Mouse (Mus musculus) CH12.LX (cell line): Measurements from ENCODE around the gene Ppt1. TPM values are rescaled to one million over a fixed set of nuclear protein-coding genes. Genes with fewer than 3 reads are reported as not detected.

Experiments used
- DNase-seq: peaks from one replicate; pipeline ENCODE4 v3.0.0-alpha.2; 2013; ENCODE audit errors: extremely low read depth
- H3K27ac ChIP-seq: 2 replicates; pipeline ENCODE4 v1.5.1; 2012; ENCODE audit warnings: low read depth, mild to moderate bottlenecking, control low read depth, moderate library complexity; ENCODE audit not compliant: insufficient read depth
- H3K27me3 ChIP-seq: replicated peaks from 2 replicates; pipeline ENCODE3; 2012; ENCODE audit warnings: inconsistent platforms
- H3K36me3 ChIP-seq, 2 experiments: replicated peaks in 1 of 2; 2 replicates each; pipeline versions ENCODE3 to v1.6.1; 2012; ENCODE audit warnings: inconsistent platforms in 1 of 2, low read length in 1 of 2, mild to moderate bottlenecking in 1 of 2, mixed read lengths in 1 of 2, moderate library complexity in 1 of 2; ENCODE audit not compliant: control insufficient read depth in 1 of 2, insufficient read depth in 1 of 2
- H3K4me1 ChIP-seq, 2 experiments: 2 replicates each; pipeline ENCODE4 v1.6.1; 2012; ENCODE audit warnings: inconsistent platforms in 1 of 2, moderate library complexity in 1 of 2; ENCODE audit not compliant: insufficient read depth in 2 of 2, control insufficient read depth in 1 of 2
- H3K4me2 ChIP-seq: 2 replicates; pipeline ENCODE4 v1.6.1; 2012; ENCODE audit warnings: low read depth, mild to moderate bottlenecking, control low read depth; ENCODE audit not compliant: poor library complexity, insufficient read depth, severe bottlenecking
- H3K4me3 ChIP-seq, 3 experiments: fragments of 150-350 bp in 1 of 3; sonication (generic) in 1 of 3; replicated peaks in 1 of 3; 2 replicates each; pipeline versions ENCODE3 to v1.5.1; 2011 to 2012; ENCODE audit warnings: low read depth in 2 of 3, low read length in 2 of 3, mild to moderate bottlenecking in 2 of 3, moderate library complexity in 2 of 3, control low read depth in 1 of 3, improper control_type of control experiment in 1 of 3, inconsistent platforms in 1 of 3, mixed read lengths in 1 of 3; ENCODE audit not compliant: poor library complexity in 1 of 3
- H3K79me2 ChIP-seq: replicated peaks from 2 replicates; pipeline ENCODE4 v1.6.1; 2012; ENCODE audit warnings: mild to moderate bottlenecking, moderate library complexity; ENCODE audit not compliant: control insufficient read depth, poor library complexity, insufficient read depth, severe bottlenecking; ENCODE audit errors: extremely low read depth
- H3K9ac ChIP-seq: 2 replicates; pipeline ENCODE4 v1.6.1; 2012; ENCODE audit warnings: low read depth, mild to moderate bottlenecking, control low read depth, moderate library complexity; ENCODE audit not compliant: insufficient read depth
- H3K9me3 ChIP-seq: replicated peaks from 2 replicates; pipeline ENCODE3; 2012; ENCODE audit warnings: low read length, inconsistent platforms, mixed read lengths
- BHLHE40 ChIP-seq: IDR thresholded peaks from 2 replicates; pipeline ENCODE4 v1.6.1; 2011; ENCODE audit warnings: mild to moderate bottlenecking, low read depth, low read length, improper control_type of control experiment
- CHD1 ChIP-seq: IDR thresholded peaks from 2 replicates; pipeline ENCODE4 v1.6.1; 2012; ENCODE audit warnings: low read depth, low read length, improper control_type of control experiment, inconsistent platforms
- CHD2 ChIP-seq: IDR thresholded peaks from 2 replicates; pipeline ENCODE4 v1.6.1; 2011; ENCODE audit warnings: low read length, improper control_type of control experiment
- CTCF ChIP-seq, 2 experiments: IDR thresholded peaks in 1 of 2; conservative IDR thresholded peaks in 1 of 2; 2 replicates each; pipeline ENCODE4 v1.5.1; 2011 to 2012; ENCODE audit warnings: low read depth in 2 of 2, low read length in 2 of 2, improper control_type of control experiment in 1 of 2, inconsistent platforms in 1 of 2, mild to moderate bottlenecking in 1 of 2, moderate library complexity in 1 of 2
- E2F4 ChIP-seq: IDR thresholded peaks from 2 replicates; pipeline ENCODE4 v1.6.1; 2011; ENCODE audit warnings: low read depth, low read length, improper control_type of control experiment; ENCODE audit not compliant: insufficient replicate concordance
- EP300 ChIP-seq: IDR thresholded peaks from 2 replicates; pipeline ENCODE4 v1.6.1; 2011; ENCODE audit warnings: low read length, improper control_type of control experiment
- GABPA ChIP-seq: IDR thresholded peaks from 2 replicates; pipeline ENCODE4 v1.6.1; 2012; ENCODE audit warnings: low read depth, low read length, improper control_type of control experiment, inconsistent platforms; ENCODE audit not compliant: insufficient replicate concordance
- IRF4 ChIP-seq: IDR thresholded peaks from 2 replicates; pipeline ENCODE4 v1.6.1; 2014; ENCODE audit warnings: low read depth, mild to moderate bottlenecking, inconsistent platforms, low read length, improper control_type of control experiment
- MAX ChIP-seq: IDR thresholded peaks from 2 replicates; pipeline ENCODE4 v1.6.1; 2011; ENCODE audit warnings: low read length, improper control_type of control experiment
- MEF2A ChIP-seq: IDR thresholded peaks from 2 replicates; pipeline ENCODE4 v1.6.1; 2014; ENCODE audit warnings: low read depth, mild to moderate bottlenecking, inconsistent platforms, low read length, improper control_type of control experiment, borderline replicate concordance
- MXI1 ChIP-seq: IDR thresholded peaks from 2 replicates; pipeline ENCODE4 v1.6.1; 2011; ENCODE audit warnings: mild to moderate bottlenecking, low read depth, low read length, improper control_type of control experiment
- MYC ChIP-seq: IDR thresholded peaks from 2 replicates; pipeline ENCODE4 v1.6.1; 2011; ENCODE audit warnings: low read depth, mild to moderate bottlenecking, improper control_type of control experiment, low read length
- POLR2AphosphoS2 ChIP-seq: IDR thresholded peaks from 2 replicates; pipeline ENCODE4 v1.6.1; 2011; ENCODE audit warnings: low read depth, low read length, improper control_type of control experiment
- RAD21 ChIP-seq: IDR thresholded peaks from 2 replicates; pipeline ENCODE4 v1.6.1; 2011; ENCODE audit warnings: low read depth, mild to moderate bottlenecking, low read length, improper control_type of control experiment, moderate library complexity
- SMC3 ChIP-seq: IDR thresholded peaks from 2 replicates; pipeline ENCODE4 v1.6.1; 2011; ENCODE audit warnings: low read depth, low read length, improper control_type of control experiment
- TCF12 ChIP-seq: IDR thresholded peaks from 2 replicates; pipeline ENCODE4 v1.6.1; 2014; ENCODE audit warnings: low read depth, mild to moderate bottlenecking, inconsistent platforms, low read length, improper control_type of control experiment
- dilution Hi-C: fragments of 300-500 bp; cut with MboI; formaldehyde crosslinking; loops from 2 replicates; pipeline ENCODE4 v1.14.3; 2020; ENCODE audit warnings: low sequenced_read_pairs; ENCODE audit not compliant: extremely low pct_unique_long_range_greater_than_20kb, extremely low pct_ligation_motif_present
- in situ Hi-C: fragments of 300-500 bp; cut with MboI; formaldehyde crosslinking; loops from 3 replicates; pipeline ENCODE4 v1.14.3; 2019; ENCODE audit warnings: low sequenced_read_pairs, low pct_ligation_motif_present, low pct_unique_long_range_greater_than_20kb, mixed read lengths
- polyA plus RNA-seq: library from polyadenylated mRNA; unstranded; fragments of >175 nt; gene quantifications from 2 replicates; pipeline ENCODE4 v1.2.1, GENCODE M21; 2012; ENCODE audit warnings: low read depth; ENCODE audit not compliant: insufficient read length
- total RNA-seq, 2 experiments: library from RNA; depleted of rRNA; stranded (reverse); fragments of 300-350 nt in 1 of 2; fragments of >200 nt in 1 of 2; gene quantifications; 2 replicates each; pipeline ENCODE4 v1.2.3; 2012 to 2014

Ppt1 gene
- total and polyA plus RNA-seq, 3 experiments: 23.8 to 30.7 (median 23.9) TPM

DNA sequence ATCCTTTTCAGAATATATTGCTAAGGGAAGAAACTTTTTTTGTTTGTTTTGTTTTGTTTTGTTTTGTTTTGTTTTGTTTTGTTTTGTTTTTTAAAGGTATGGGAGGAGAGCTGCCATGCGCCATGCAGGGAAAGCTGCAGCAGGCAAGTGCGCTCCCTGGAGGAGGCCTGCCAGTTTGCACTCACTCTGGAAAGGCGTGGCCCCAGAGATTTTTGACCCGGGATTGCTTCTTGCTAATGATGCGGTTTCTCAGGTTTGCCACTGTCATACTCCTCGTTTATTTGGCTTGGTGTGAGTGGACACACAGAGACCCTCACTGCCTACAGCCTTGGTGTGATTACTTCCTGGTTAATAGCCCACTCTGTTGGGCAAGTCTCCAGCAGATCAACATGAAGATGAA lies 66.1 kb downstream of the Ppt1 start:
- Histone ChIP-seq H3K36me3 (no peaks in the 10 kb centered on the region), H3K9ac (no peak overlapping the region), H3K79me2 (no peaks in the 10 kb centered on the region), H3K4me1 (peaks cover 5 to 19% of the 10 kb centered on the region in 2 experiments; a peak in 3 of 4 replicates), H3K4me3 (no peak overlapping the region), H3K9me3 (no peaks in the 10 kb centered on the region), H3K27me3 (no peaks in the 10 kb centered on the region), H3K4me2 (no peak overlapping the region), H3K27ac (no peak overlapping the region)
- in situ Hi-C loops (no loop called here), dilution Hi-C loops (no loop called here)
- TF ChIP-seq IRF4 (peak; percentile 26; the same call in 1 of the 2 replicates), RAD21 (peak; percentile 37), SMC3 (peak; percentile 45), CTCF (conservative IDR thresholded peaks at IDR 0.05 in 1 of 2, IDR thresholded peaks at IDR 0.05 in 1 of 2; ENCODE audit: low read depth in 2 of 2, low read length in 2 of 2) (peak in 1 of 2 experiments; percentile 63; a peak in 2 of 4 replicates), MYC (0 out of 2 replicates have a peak, but pooled peaks have one; percentile 31), MAX (no peak), CHD2 (no peak)
- no peak for DNase-seq

DNA sequence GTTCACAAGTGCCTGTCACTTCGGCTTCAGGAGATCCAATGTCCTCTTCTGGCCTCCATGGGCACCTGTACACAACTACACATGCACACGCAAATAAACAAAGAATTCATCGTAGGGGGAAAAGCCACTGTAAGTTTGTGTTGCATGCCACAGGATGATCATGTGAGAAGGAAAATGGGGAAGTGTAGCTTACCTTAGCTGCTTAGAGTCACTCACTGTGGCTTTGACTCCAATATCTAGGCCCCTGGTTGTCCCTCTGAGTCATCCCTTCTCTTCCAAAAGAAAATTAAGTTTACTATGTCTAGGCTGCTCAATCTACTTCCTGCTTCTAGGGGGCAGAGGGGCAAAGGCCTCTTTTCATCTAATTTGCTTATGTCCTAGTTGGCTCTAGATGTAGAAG lies 67.7 kb downstream of the Ppt1 start:
- Histone ChIP-seq H3K27me3 (no peaks in the 10 kb centered on the region), H3K9me3 (peaks cover 3% of the 10 kb centered on the region), H3K4me2 (no peak overlapping the region)
- dilution Hi-C loops: no loop called here
- TF ChIP-seq E2F4: no peak
- no peak for TF ChIP-seq TCF12
- no peak for TF ChIP-seq MEF2A
- no peak for TF ChIP-seq CHD1
- peak; percentile 41; the same call in 1 of the 2 replicates for TF ChIP-seq BHLHE40
- TF ChIP-seq MAX: no peak
- no peak for TF ChIP-seq GABPA
- no peak for TF ChIP-seq POLR2AphosphoS2
- 0 out of 2 replicates have a peak, but pooled peaks have one; percentile 8 for TF ChIP-seq EP300
- no peak for TF ChIP-seq MXI1
- no peak for TF ChIP-seq CHD2
- TF ChIP-seq, all 38 proteins: peak for 2
- Histone ChIP-seq H3K79me2 (no peaks in the 10 kb centered on the region), H3K27ac (no peak overlapping the region), H3K4me1 (peaks cover 5 to 10% of the 10 kb centered on the region in 2 experiments; a peak in 3 of 4 replicates), H3K36me3 (no peaks in the 10 kb centered on the region), H3K9ac (no peak overlapping the region), H3K4me3 (no peak overlapping the region)
- DNase-seq: no peak
- in situ Hi-C loops: no loop called here
